Mouse (Mus musculus): ENCODE measurements around the gene Uqcr11.

GRCm38 (mm10) chr10:80390697-80391096, 15.9 kb downstream of the Uqcr11 start:
- TF ChIP-seq TAL1 (IDR thresholded peaks at IDR 0.05; ENCODE audit: low read length) (no peak), GATA1 (IDR thresholded peaks at IDR 0.05; ENCODE audit: low read length) (no peak)

Data from erythroblast, embryonic 14.5 days (primary cell).